Mouse (Mus musculus) stomach, embryonic 15.5 days (tissue): Measurements from ENCODE around the gene Fcrlb. TPM values are rescaled to one million over a fixed set of nuclear protein-coding genes. Genes with fewer than 3 reads are reported as not detected.

Source experiments
- ATAC-seq: fragments of 200-750 bp; cut with Nextera tagmentation; 2 replicates; pipeline ENCODE4 v1.8.0; 2017; ENCODE audit warnings: low read depth, moderate number of reproducible peaks, moderate TSS enrichment; ENCODE audit not compliant: insufficient read depth, low FRiP score
- H3K27ac ChIP-seq: fragments of 300-500 bp; sonication (generic); 2 replicates; pipeline ENCODE4 v1.5.1; 2015; ENCODE audit warnings: mild to moderate bottlenecking, inconsistent platforms
- H3K27me3 ChIP-seq: fragments of 300-500 bp; sonication (generic); replicated peaks from 2 replicates; pipeline ENCODE4 v1.6.1; 2015; ENCODE audit warnings: inconsistent platforms
- H3K36me3 ChIP-seq: fragments of 300-500 bp; sonication (generic); 2 replicates; pipeline ENCODE4 v1.6.1; 2015; ENCODE audit warnings: inconsistent platforms
- H3K4me1 ChIP-seq: fragments of 300-500 bp; sonication (generic); 2 replicates; pipeline ENCODE4 v1.6.1; 2015; ENCODE audit warnings: inconsistent platforms
- H3K4me2 ChIP-seq: fragments of 300-500 bp; sonication (generic); 2 replicates; pipeline ENCODE4 v1.6.1; 2015; ENCODE audit warnings: mild to moderate bottlenecking, inconsistent platforms
- H3K4me3 ChIP-seq: fragments of 300-500 bp; sonication (generic); replicated peaks from 2 replicates; pipeline ENCODE4 v1.5.1; 2015; ENCODE audit warnings: inconsistent platforms
- H3K9ac ChIP-seq: fragments of 300-500 bp; sonication (generic); 2 replicates; pipeline ENCODE4 v1.6.1; 2015; ENCODE audit warnings: inconsistent platforms
- H3K9me3 ChIP-seq: fragments of 300-500 bp; sonication (generic); 2 replicates; pipeline ENCODE4 v1.6.1; 2016; ENCODE audit warnings: inconsistent platforms
- WGBS: fragments of 180-500 bp; shearing (Covaris S2); methylation state at CpG from one replicate; pipeline ENCODE4 v1.1.7; 2015; 5-methylcytosine and 5-hydroxymethylcytosine counted together
- polyA plus RNA-seq: library from polyadenylated mRNA; unstranded; fragments of >200 nt; fragmentation: Nextera tagmentation; extraction: Ambion mirVana; gene quantifications from 2 replicates; pipeline ENCODE4 v1.2.1, GENCODE M21; 2015

Fcrlb gene
- polyA plus RNA-seq, 1 experiment from 2014 or later, result 0.17 TPM

GRCm38 (mm10) chr1:170865406-170865805, 47.3 kb downstream of the Fcrlb start:
- Histone ChIP-seq H3K9ac (no peak overlapping the region), H3K27me3 (no peaks in the 10 kb centered on the region), H3K36me3 (no peaks in the 10 kb centered on the region), H3K4me2 (no peak overlapping the region), H3K27ac (no peak overlapping the region), H3K4me1 (peaks cover 7% of the 10 kb centered on the region; the same call in 1 of the 2 replicates), H3K9me3 (no peaks in the 10 kb centered on the region), H3K4me3 (no peak overlapping the region)
- 68% methylated on average over 5 of the region's 5 CpGs for WGBS
- ATAC-seq, result no peak

GRCm38 (mm10) chr1:170864754-170865153, 48.0 kb downstream of the Fcrlb start:
- H3K9me3 ChIP-seq, result no peaks in the 10 kb centered on the region
- H3K27me3 ChIP-seq, result no peaks in the 10 kb centered on the region
- H3K27ac ChIP-seq, result no peak overlapping the region
- H3K36me3 ChIP-seq, result no peaks in the 10 kb centered on the region
- no peak overlapping the region for H3K4me3 ChIP-seq
- peaks cover 7% of the 10 kb centered on the region; the same call in 1 of the 2 replicates for H3K4me1 ChIP-seq
- no peak overlapping the region for H3K4me2 ChIP-seq
- 67% methylated on average over 3 of the region's 3 CpGs for WGBS
- no peak overlapping the region for H3K9ac ChIP-seq
- ATAC-seq, result no peak

GRCm38 (mm10) chr1:170864234-170864633, 48.5 kb downstream of the Fcrlb start:
- no peak overlapping the region for H3K4me3 ChIP-seq
- peaks cover 7% of the 10 kb centered on the region; the same call in 1 of the 2 replicates for H3K4me1 ChIP-seq
- no peak overlapping the region for H3K27ac ChIP-seq
- no peak overlapping the region for H3K4me2 ChIP-seq
- no peaks in the 10 kb centered on the region for H3K9me3 ChIP-seq
- no peak for ATAC-seq
- H3K9ac ChIP-seq, result no peak overlapping the region
- H3K36me3 ChIP-seq, result no peaks in the 10 kb centered on the region
- H3K27me3 ChIP-seq, result no peaks in the 10 kb centered on the region

- ATAC-seq, result no peak
- Histone ChIP-seq H3K27ac (no peak overlapping the region), H3K4me3 (no peak overlapping the region), H3K4me1 (peaks cover 7% of the 10 kb centered on the region; the same call in 1 of the 2 replicates), H3K27me3 (no peaks in the 10 kb centered on the region), H3K9ac (no peak overlapping the region), H3K9me3 (no peaks in the 10 kb centered on the region), H3K36me3 (no peaks in the 10 kb centered on the region), H3K4me2 (no peak overlapping the region)
- WGBS, result 56% methylated on average over 4 of the region's 4 CpGs
Measured at GRCm38 (mm10) chr1:170863033-170863432, 49.7 kb downstream of the Fcrlb start.

- Histone ChIP-seq H3K4me3 (no peak overlapping the region), H3K36me3 (no peaks in the 10 kb centered on the region), H3K9me3 (no peaks in the 10 kb centered on the region), H3K27ac (no peak overlapping the region), H3K4me1 (peaks cover 7% of the 10 kb centered on the region; the same call in 1 of the 2 replicates), H3K27me3 (no peaks in the 10 kb centered on the region), H3K9ac (no peak overlapping the region), H3K4me2 (peak overlapping the region; percentile 32; the same call in 1 of the 2 replicates)
- no peak for ATAC-seq
- 38% methylated on average over 3 of the region's 3 CpGs for WGBS
Measured at GRCm38 (mm10) chr1:170862435-170862717, 50.4 kb downstream of the Fcrlb start.

GRCm38 (mm10) chr1:170861671-170862434, 50.9 kb downstream of the Fcrlb start:
- WGBS, result 45% methylated on average over 13 of the region's 13 CpGs
- peak; percentile 58; the same call in 1 of the 2 replicates for ATAC-seq
- Histone ChIP-seq H3K4me1 (0 out of 2 replicates have a peak, but pooled peaks cover 4% of the 10 kb centered on the region), H3K9ac (no peak overlapping the region), H3K27me3 (no peaks in the 10 kb centered on the region), H3K27ac (0 out of 2 replicates have a peak overlapping the region, but pooled peaks have one; percentile 16), H3K4me2 (peak overlapping the region; percentile 32; the same call in 1 of the 2 replicates), H3K9me3 (no peaks in the 10 kb centered on the region), H3K36me3 (no peaks in the 10 kb centered on the region), H3K4me3 (no peak overlapping the region)

GRCm38 (mm10) chr1:170858872-170859271, 53.9 kb downstream of the Fcrlb start:
- no peak overlapping the region for H3K9ac ChIP-seq
- H3K4me3 ChIP-seq, result no peak overlapping the region
- no peaks in the 10 kb centered on the region for H3K36me3 ChIP-seq
- no peaks in the 10 kb centered on the region for H3K9me3 ChIP-seq
- ATAC-seq, result no peak
- H3K4me1 ChIP-seq, result 0 out of 2 replicates have a peak, but pooled peaks cover 3% of the 10 kb centered on the region
- WGBS, result 81% methylated on average over 2 of the region's 2 CpGs
- H3K27me3 ChIP-seq, result no peaks in the 10 kb centered on the region
- no peak overlapping the region for H3K4me2 ChIP-seq
- H3K27ac ChIP-seq, result no peak overlapping the region

GRCm38 (mm10) chr1:170857369-170857768, 55.4 kb downstream of the Fcrlb start:
- Histone ChIP-seq H3K4me2 (no peak overlapping the region), H3K9ac (no peak overlapping the region), H3K4me3 (no peak overlapping the region), H3K27ac (no peak overlapping the region), H3K4me1 (no peaks in the 10 kb centered on the region), H3K27me3 (no peaks in the 10 kb centered on the region), H3K36me3 (no peaks in the 10 kb centered on the region), H3K9me3 (no peaks in the 10 kb centered on the region)
- 75% methylated on average over 2 of the region's 2 CpGs for WGBS
- no peak for ATAC-seq

Other genes starting within 250 kb of the Fcrlb start
- gene Atf6, start 45.2 kb downstream of the Fcrlb start, polyA plus RNA-seq, result 8.9 and 9.5 TPM in 2 replicates
- gene Gm26620, start 27.9 kb downstream of the Fcrlb start, polyA plus RNA-seq, result 1.1 TPM in 2 replicates
- 47.1 and 47.3 TPM in 2 replicates for gene Dusp12, start 27.4 kb downstream of the Fcrlb start, polyA plus RNA-seq
- 0.21 and 0.23 TPM in 2 replicates for gene Fcrla, start 14.6 kb upstream of the Fcrlb start, polyA plus RNA-seq
- gene Fcgr2b, start 63.6 kb upstream of the Fcrlb start, polyA plus RNA-seq, result 2.1 and 3.2 TPM in 2 replicates
- 1.3 and 1.7 TPM in 2 replicates for gene Fcgr4, start 106.0 kb upstream of the Fcrlb start, polyA plus RNA-seq
- 18.7 and 18.8 TPM in 2 replicates for gene Fcgr3, start 152.0 kb upstream of the Fcrlb start, polyA plus RNA-seq
- 1.6 and 2.9 TPM in 2 replicates for gene Cfap126, start 201.0 kb upstream of the Fcrlb start, polyA plus RNA-seq
- 258 and 282 TPM in 2 replicates for gene Sdhc, start 237.7 kb upstream of the Fcrlb start, polyA plus RNA-seq
- gene Mpz, start 237.8 kb upstream of the Fcrlb start, polyA plus RNA-seq, result 1.8 and 2.2 TPM in 2 replicates